Mouse (Mus musculus) macrophage (primary cell): ENCODE data around the gene Colgalt1. TPM values are rescaled to one million over a fixed set of nuclear protein-coding genes. Genes with fewer than 3 reads are reported as not detected.

ENCODE experiments used
- polyA plus RNA-seq: library from polyadenylated mRNA; stranded (reverse); fragments of 250-400 nt; gene quantifications from 3 replicates; pipeline ENCODE4 v1.2.4, GENCODE M21; 2018; ENCODE audit warnings: inconsistent platforms

Gene Colgalt1
- polyA plus RNA-seq, 1 experiment from 2014 or later: 143 TPM

Other genes with a start within 250 kb of the Colgalt1 start
- 88.4 to 157 TPM (median 128 TPM) in 3 replicates for gene Use1, start 244.2 kb upstream of the Colgalt1 start, polyA plus RNA-seq
- gene Ocel1, start 239.7 kb upstream of the Colgalt1 start, polyA plus RNA-seq: 10.2 to 15.8 TPM (median 13.3 TPM) in 3 replicates
- 3.7 to 12.5 TPM (median 11.6 TPM) in 3 replicates for gene Nr2f6, start 229.0 kb upstream of the Colgalt1 start, polyA plus RNA-seq
- gene Ushbp1, start 215.2 kb upstream of the Colgalt1 start, polyA plus RNA-seq: not detected in 3 replicates
- gene Babam1, start 214.1 kb upstream of the Colgalt1 start, polyA plus RNA-seq: 69.5 to 91.2 TPM (median 74.0 TPM) in 3 replicates
- gene Ankle1, start 205.0 kb upstream of the Colgalt1 start, polyA plus RNA-seq: 0.33 to 1.1 TPM in 2 of 3 replicates, not detected in the other
- gene Abhd8, start 147.3 kb upstream of the Colgalt1 start, polyA plus RNA-seq: 3.6 to 9.9 TPM (median 9.8 TPM) in 3 replicates
- gene Mrpl34, start 146.0 kb upstream of the Colgalt1 start, polyA plus RNA-seq: 46.4 to 67.5 TPM (median 63.1 TPM) in 3 replicates
- gene Dda1, start 141.8 kb upstream of the Colgalt1 start, polyA plus RNA-seq: 36.3 to 50.7 TPM (median 38.5 TPM) in 3 replicates
- gene Ano8, start 125.0 kb upstream of the Colgalt1 start, polyA plus RNA-seq: 3.4 to 7.2 TPM (median 6.4 TPM) in 3 replicates
- 4.0 to 12.7 TPM (median 11.4 TPM) in 3 replicates for gene Gtpbp3, start 122.9 kb upstream of the Colgalt1 start, polyA plus RNA-seq
- 0.28 to 0.96 TPM in 2 of 3 replicates, not detected in the other for gene Plvap, start 99.2 kb upstream of the Colgalt1 start, polyA plus RNA-seq
- 0.12 to 0.17 TPM in 2 of 3 replicates, not detected in the other for gene Ccdc194, start 85.3 kb upstream of the Colgalt1 start, polyA plus RNA-seq
- 155 to 1,074 TPM (median 938 TPM) in 3 replicates for gene Bst2, start 73.5 kb upstream of the Colgalt1 start, polyA plus RNA-seq
- gene Mvb12a, start 68.1 kb upstream of the Colgalt1 start, polyA plus RNA-seq: 30.1 to 92.7 TPM (median 76.2 TPM) in 3 replicates
- 3.2 to 9.9 TPM (median 8.7 TPM) in 3 replicates for gene Tmem221, start 52.1 kb upstream of the Colgalt1 start, polyA plus RNA-seq
- not detected in 3 replicates for gene Nxnl1, start 44.4 kb upstream of the Colgalt1 start, polyA plus RNA-seq
- 59.7 to 109 TPM (median 64.8 TPM) in 3 replicates for gene Slc27a1, start 42.1 kb upstream of the Colgalt1 start, polyA plus RNA-seq
- gene Pgls, start 18.8 kb upstream of the Colgalt1 start, polyA plus RNA-seq: 36.7 to 133 TPM (median 114 TPM) in 3 replicates
- 0.53 to 1.2 TPM (median 0.94 TPM) in 3 replicates for gene Fam129c, start 13.3 kb upstream of the Colgalt1 start, polyA plus RNA-seq
- gene Unc13a, start 60.8 kb downstream of the Colgalt1 start, polyA plus RNA-seq: 0.98 to 1.4 TPM (median 1.4 TPM) in 3 replicates
- 10.8 to 16.4 TPM (median 11.3 TPM) in 3 replicates for gene Jak3, start 65.3 kb downstream of the Colgalt1 start, polyA plus RNA-seq
- gene Insl3, start 78.2 kb downstream of the Colgalt1 start, polyA plus RNA-seq: 0.64 to 0.95 TPM (median 0.93 TPM) in 3 replicates
- 13.1 to 16.5 TPM (median 14.2 TPM) in 3 replicates for gene B3gnt3, start 90.8 kb downstream of the Colgalt1 start, polyA plus RNA-seq
- 5.0 to 6.2 TPM (median 5.8 TPM) in 3 replicates for gene Fcho1, start 114.7 kb downstream of the Colgalt1 start, polyA plus RNA-seq